Mouse (Mus musculus): Measurements from ENCODE around the gene Dact1. TPM values are rescaled to one million over a fixed set of nuclear protein-coding genes. Genes with fewer than 3 reads are reported as not detected.

Gene Dact1
- polyA plus RNA-seq, 3 experiments from 2014 or later = not detected

GRCm38 (mm10) chr12:71337896-71338463 is 28.3 kb downstream of the Dact1 start:
- ATAC-seq = no peak

GRCm38 (mm10) chr12:71339142-71339848 is 29.6 kb downstream of the Dact1 start:
- no peak for ATAC-seq

- ATAC-seq = no peak
These were observed 32.7 kb downstream of the Dact1 start for GRCm38 (mm10) chr12:71342397-71342796.

GRCm38 (mm10) chr12:71345471-71345870 is 35.8 kb downstream of the Dact1 start:
- ATAC-seq = no peak

- no peak for ATAC-seq
These were observed 36.4 kb downstream of the Dact1 start for GRCm38 (mm10) chr12:71346071-71346470.

- no peak for ATAC-seq
These were observed 38.8 kb downstream of the Dact1 start for GRCm38 (mm10) chr12:71348401-71348896.

- ATAC-seq = no peak
These were observed 40.4 kb downstream of the Dact1 start for GRCm38 (mm10) chr12:71350077-71350476.

- no peak for ATAC-seq
These were observed 45.0 kb downstream of the Dact1 start for GRCm38 (mm10) chr12:71354656-71355055.

- no peak for ATAC-seq
These were observed 45.4 kb downstream of the Dact1 start for GRCm38 (mm10) chr12:71355092-71355491.

- ATAC-seq = no peak
These were observed 51.9 kb downstream of the Dact1 start for GRCm38 (mm10) chr12:71361616-71362015.

- no peak for ATAC-seq
These were observed 52.7 kb downstream of the Dact1 start for GRCm38 (mm10) chr12:71362425-71362824.

GRCm38 (mm10) chr12:71364106-71364505 is 54.4 kb downstream of the Dact1 start:
- ATAC-seq = no peak

GRCm38 (mm10) chr12:71364531-71364930 is 54.8 kb downstream of the Dact1 start:
- ATAC-seq = no peak

GRCm38 (mm10) chr12:71365208-71365607 is 55.5 kb downstream of the Dact1 start:
- no peak for ATAC-seq

- ATAC-seq = no peak
These were observed 56.5 kb downstream of the Dact1 start for GRCm38 (mm10) chr12:71366175-71366574.

GRCm38 (mm10) chr12:71368631-71369030 is 58.9 kb downstream of the Dact1 start:
- ATAC-seq = no peak

Other genes with a start within 250 kb of the Dact1 start
- not detected for gene Tomm20l, start 198.5 kb upstream of the Dact1 start, polyA plus RNA-seq (2017; shearing (Covaris generic))
- 10 to 100 TPM; 30.4 to 48.3 (median 38.9) TPM for gene Timm9, start 173.2 kb upstream of the Dact1 start, polyA plus RNA-seq (2017; shearing (Covaris generic))
- 10 to 100 TPM in 2 of 3 experiments, 1 to 10 TPM in 1; 8.3 to 13.9 (median 11.3) TPM for gene 2700049A03Rik, start 173.0 kb upstream of the Dact1 start, polyA plus RNA-seq (2017; shearing (Covaris generic))

Data from inflammation-experienced regulatory T-cells, adult 6 months (primary cell).